Mouse (Mus musculus): Measurements from ENCODE around the gene Sema4g.

GRCm38 (mm10) chr19:45007021-45007420 lies 18.1 kb downstream of the Sema4g start:
- no peak for TF ChIP-seq CTCF (IDR thresholded peaks at IDR 0.05; ENCODE audit: low read depth, low read length)
- no peak for TF ChIP-seq POLR2A (IDR thresholded peaks at IDR 0.05; ENCODE audit: insufficient read depth, low read length)

Measured in ES-Bruce4 (cell line).